Mouse (Mus musculus) macrophage (primary cell): ENCODE measurements at regions not wholly inside any gene's neighbourhood (a gene's known extent, or its start where the extent isn't known, plus 50 kb on each side); places are given as distances from the start of the nearest gene placed in this dataset.
"Not testable (repeated sequence)": the region's sequence is repeated elsewhere in the genome, so short reads cannot be mapped to it uniquely, and the experiment has no call there.

ENCODE experiments used
- H3K27ac ChIP-seq: fragments of 350-480 bp; formaldehyde crosslinking; 2 replicates; pipeline ENCODE4 v1.9.0; 2021
- H3K36me3 ChIP-seq: fragments of 350-480 bp; formaldehyde crosslinking; 2 replicates; pipeline ENCODE4 v1.9.0; 2021; ENCODE audit errors: inconsistent target
- H3K4me3 ChIP-seq: fragments of 350-480 bp; formaldehyde crosslinking; 2 replicates; pipeline ENCODE4 v1.9.0; 2021; ENCODE audit errors: inconsistent target
- H3K79me2 ChIP-seq: fragments of 350-480 bp; formaldehyde crosslinking; 2 replicates; pipeline ENCODE4 v1.9.0; 2021; ENCODE audit errors: inconsistent target
- WGBS: methylation state at CpG from one replicate; pipeline ENCODE4 v1.1.7; 2026; ENCODE audit warnings: inconsistent platforms; ENCODE audit not compliant: missing documents; 5-methylcytosine and 5-hydroxymethylcytosine counted together

- H3K36me3 ChIP-seq, result no peaks in the 10 kb centered on the region
- no peak overlapping the region for H3K4me3 ChIP-seq
- WGBS, result 64% methylated on average over 4 of the region's 4 CpGs
- no peaks in the 10 kb centered on the region for H3K79me2 ChIP-seq
- H3K27ac ChIP-seq, result no peak overlapping the region
Observed at GRCm38 (mm10) chr14:102243806-102244536, 514.2 kb downstream of the Lmo7 start.

GRCm38 (mm10) chr14:102216581-102217368 lies 487.0 kb downstream of the Lmo7 start:
- 90% methylated on average over 7 of the region's 7 CpGs for WGBS
- no peaks in the 10 kb centered on the region for H3K79me2 ChIP-seq

GRCm38 (mm10) chr14:102215267-102215964 lies 485.7 kb downstream of the Lmo7 start:
- Histone ChIP-seq H3K36me3 (no peaks in the 10 kb centered on the region), H3K4me3 (no peak overlapping the region), H3K79me2 (no peaks in the 10 kb centered on the region), H3K27ac (no peak overlapping the region)
- WGBS, result 84% methylated on average over 4 of the region's 4 CpGs

More at GRCm38 (mm10) chr14:102216581-102217368, 487.0 kb downstream of the Lmo7 start:
- Histone ChIP-seq H3K36me3 (no peaks in the 10 kb centered on the region), H3K27ac (no peak overlapping the region), H3K4me3 (no peak overlapping the region)

GRCm38 (mm10) chr14:102212079-102212478 lies 482.3 kb downstream of the Lmo7 start:
- 93% methylated on average over 2 of the region's 2 CpGs for WGBS
- Histone ChIP-seq H3K79me2 (no peaks in the 10 kb centered on the region), H3K27ac (no peak overlapping the region), H3K36me3 (no peaks in the 10 kb centered on the region), H3K4me3 (no peak overlapping the region)

GRCm38 (mm10) chr14:102204881-102205671 lies 475.3 kb downstream of the Lmo7 start:
- no peaks in the 10 kb centered on the region for H3K79me2 ChIP-seq
- 88% methylated on average over 10 of the region's 10 CpGs for WGBS
- no peak overlapping the region for H3K4me3 ChIP-seq
- H3K27ac ChIP-seq, result no peak overlapping the region
- no peaks in the 10 kb centered on the region for H3K36me3 ChIP-seq

GRCm38 (mm10) chr14:102199430-102199829 lies 469.7 kb downstream of the Lmo7 start:
- 81% methylated on average over 6 of the region's 6 CpGs for WGBS
- no peaks in the 10 kb centered on the region for H3K79me2 ChIP-seq
- H3K4me3 ChIP-seq, result no peak overlapping the region
- no peaks in the 10 kb centered on the region for H3K36me3 ChIP-seq
- H3K27ac ChIP-seq, result no peak overlapping the region

- Histone ChIP-seq H3K27ac (no peak overlapping the region), H3K79me2 (no peaks in the 10 kb centered on the region), H3K4me3 (no peak overlapping the region), H3K36me3 (no peaks in the 10 kb centered on the region)
- 79% methylated on average over 1 of the region's 1 CpGs for WGBS
Observed at GRCm38 (mm10) chr14:102190786-102191185, 461.0 kb downstream of the Lmo7 start.

- WGBS, result 90% methylated on average over 3 of the region's 3 CpGs
- no peaks in the 10 kb centered on the region for H3K36me3 ChIP-seq
Observed at GRCm38 (mm10) chr14:102181269-102181668, 451.5 kb downstream of the Lmo7 start.

GRCm38 (mm10) chr14:102171775-102172174 lies 442.0 kb downstream of the Lmo7 start:
- no peak overlapping the region for H3K27ac ChIP-seq
- WGBS, result 100% methylated on average over 1 of the region's 2 CpGs
- no peaks in the 10 kb centered on the region for H3K36me3 ChIP-seq
- H3K79me2 ChIP-seq, result no peaks in the 10 kb centered on the region
- no peak overlapping the region for H3K4me3 ChIP-seq

More at GRCm38 (mm10) chr14:102181269-102181668, 451.5 kb downstream of the Lmo7 start:
- Histone ChIP-seq H3K27ac (no peak overlapping the region), H3K4me3 (no peak overlapping the region), H3K79me2 (no peaks in the 10 kb centered on the region)

GRCm38 (mm10) chr14:102161291-102162284 lies 431.8 kb downstream of the Lmo7 start:
- no peak overlapping the region for H3K4me3 ChIP-seq
- no peak overlapping the region for H3K27ac ChIP-seq
- H3K36me3 ChIP-seq, result no peaks in the 10 kb centered on the region
- WGBS, result 98% methylated on average over 3 of the region's 3 CpGs
- no peaks in the 10 kb centered on the region for H3K79me2 ChIP-seq

- 79% methylated on average over 4 of the region's 4 CpGs for WGBS
- H3K4me3 ChIP-seq, H3K36me3 ChIP-seq, H3K27ac ChIP-seq, H3K79me2 ChIP-seq: not testable (repeated sequence)
Observed at GRCm38 (mm10) chr14:102150410-102150809, 420.7 kb downstream of the Lmo7 start.

- no peaks in the 10 kb centered on the region for H3K79me2 ChIP-seq
- H3K4me3 ChIP-seq, result no peak overlapping the region
- 63% methylated on average over 2 of the region's 2 CpGs for WGBS
- no peak overlapping the region for H3K27ac ChIP-seq
- H3K36me3 ChIP-seq, result no peaks in the 10 kb centered on the region
Observed at GRCm38 (mm10) chr14:102142720-102143119, 413.0 kb downstream of the Lmo7 start.

- H3K27ac ChIP-seq, result no peak overlapping the region
- H3K79me2 ChIP-seq, result no peaks in the 10 kb centered on the region
- WGBS, result 92% methylated on average over 1 of the region's 1 CpGs
Observed at GRCm38 (mm10) chr14:102138936-102139335, 409.2 kb downstream of the Lmo7 start.

More at GRCm38 (mm10) chr14:102138936-102139335, 409.2 kb downstream of the Lmo7 start:
- Histone ChIP-seq H3K4me3 (no peak overlapping the region), H3K36me3 (no peaks in the 10 kb centered on the region)
